Mouse (Mus musculus): ENCODE data around the gene Cntnap2.

The Cntnap2 gene

DNA sequence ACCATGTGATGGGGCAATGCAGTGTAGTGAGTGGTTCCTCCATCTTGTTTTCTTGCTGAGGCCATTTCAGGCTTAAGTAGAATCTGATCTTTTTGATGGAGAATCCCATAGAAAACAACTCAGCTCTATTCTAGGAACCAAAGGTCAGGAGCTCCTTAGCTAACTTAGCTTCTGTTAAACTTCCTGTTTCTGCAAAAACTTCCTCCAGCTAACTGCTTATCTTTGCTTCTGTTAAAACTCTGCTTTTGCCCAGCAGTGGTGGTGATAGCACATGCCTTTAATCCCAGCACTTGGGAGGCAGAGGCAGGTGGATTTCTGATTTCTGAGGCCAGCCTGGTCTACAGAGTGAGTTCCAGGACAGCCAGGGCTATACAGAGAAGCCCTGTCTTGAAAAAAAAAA, 2258.1 kb downstream of the Cntnap2 start:
- no peak for DNase-seq

GRCm38 (mm10) chr6:47318705-47319104, 2259.5 kb downstream of the Cntnap2 start:
- DNase-seq = peak; percentile 28

DNA sequence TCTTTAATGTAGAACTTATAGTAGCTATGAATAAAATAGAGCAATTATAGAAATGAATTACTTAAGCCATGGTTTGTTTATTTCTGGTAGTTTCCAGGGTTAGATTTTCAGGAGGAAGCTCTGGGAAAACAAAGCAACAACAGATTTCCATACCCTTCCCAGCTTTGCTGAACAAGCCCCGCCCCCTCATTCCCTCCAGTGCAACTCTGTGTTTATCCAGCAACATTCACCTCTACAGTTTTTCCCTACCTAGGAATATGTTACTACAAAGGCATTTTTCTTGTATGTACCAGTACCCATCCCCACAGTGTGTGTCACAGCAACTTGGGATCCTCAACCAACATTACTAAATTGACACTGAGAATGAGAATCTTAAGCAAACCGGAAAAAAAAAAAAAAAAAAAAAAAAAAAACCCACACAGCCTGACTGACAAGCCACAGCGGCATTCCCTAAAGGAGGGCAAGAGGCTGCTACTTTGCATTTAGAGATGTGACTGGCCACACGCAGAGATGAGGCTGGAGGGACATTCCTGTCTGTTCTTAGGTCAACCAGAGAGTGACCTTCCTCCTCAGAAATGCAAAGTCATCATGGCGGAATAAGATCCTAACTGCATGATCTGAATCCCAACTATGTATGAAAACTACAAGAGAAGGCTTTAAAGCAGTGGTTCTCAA, 2260.3 kb downstream of the Cntnap2 start:
- DNase-seq = no peak

DNA sequence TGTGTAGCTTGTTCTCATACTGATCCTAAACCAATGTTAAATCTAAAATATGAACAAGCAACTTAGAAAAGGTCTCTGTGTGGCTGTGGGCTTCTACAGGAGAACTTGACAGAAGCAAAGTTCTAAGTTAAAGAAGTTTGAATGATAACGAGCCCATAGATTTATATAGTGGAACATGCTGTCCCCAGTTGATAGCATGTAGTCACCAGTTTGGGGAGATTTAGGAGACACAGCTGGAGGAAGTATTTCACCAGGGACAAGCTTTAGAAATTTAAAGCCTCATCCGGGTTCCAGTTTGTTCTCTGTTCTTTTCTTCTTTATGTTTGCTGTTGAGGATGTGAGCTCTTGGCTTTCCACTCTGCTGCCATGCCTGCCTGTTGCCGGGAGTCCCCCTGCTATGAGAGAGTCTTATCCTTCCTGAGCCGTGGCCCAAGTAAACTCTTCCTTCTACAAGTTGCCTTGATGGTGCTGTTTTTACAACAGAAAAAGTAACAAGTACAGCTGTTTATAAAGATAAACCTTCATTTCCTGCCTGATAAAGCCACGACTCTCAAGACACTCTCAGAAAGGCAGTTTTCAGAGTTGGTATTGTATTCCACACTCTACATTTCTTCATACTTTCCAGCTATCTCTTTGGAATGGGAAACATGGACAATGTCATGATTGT, 2264.1 kb downstream of the Cntnap2 start:
- DNase-seq = no peak

DNA sequence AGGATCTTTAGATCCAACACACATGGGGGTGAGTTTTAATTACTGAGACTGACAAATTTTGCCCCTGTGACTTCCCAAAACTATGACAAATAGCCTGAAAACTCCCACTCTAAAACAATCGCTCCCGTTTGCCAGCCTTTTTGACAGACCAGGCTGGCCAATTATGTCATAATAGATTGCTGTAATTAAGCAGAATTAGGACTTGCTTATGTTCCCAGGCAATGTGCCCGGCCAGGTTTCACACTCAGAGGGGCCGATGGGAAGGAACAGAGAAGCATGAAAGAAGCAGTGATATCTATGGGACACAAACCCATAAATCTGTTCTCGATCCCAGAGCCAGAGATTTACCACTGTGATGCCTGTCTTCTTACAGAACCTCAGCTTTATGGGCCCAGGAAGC, 2264.7 kb downstream of the Cntnap2 start:
- DNase-seq = no peak

DNA sequence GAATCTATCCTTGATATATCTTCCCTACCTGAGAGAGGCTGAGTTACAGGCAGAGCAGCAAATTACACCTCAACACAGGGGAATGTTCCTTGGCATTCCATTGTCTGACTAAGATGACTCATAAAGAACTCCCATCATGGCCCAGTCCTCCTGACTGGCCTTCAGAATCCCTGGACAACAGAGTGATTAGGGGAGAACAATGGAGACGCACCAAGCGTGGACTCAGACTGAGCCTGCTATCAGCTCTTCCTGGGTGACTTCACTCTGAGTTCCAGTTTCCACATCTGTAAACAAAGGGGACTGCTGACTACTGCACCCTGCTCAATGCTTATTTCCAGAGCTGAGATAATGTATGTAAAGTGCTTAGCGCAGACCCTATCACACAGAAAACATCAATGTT, 2269.1 kb downstream of the Cntnap2 start:
- no peak for DNase-seq

GRCm38 (mm10) chr6:47329212-47329611, 2270.1 kb downstream of the Cntnap2 start:
- DNase-seq = peak; percentile 31

DNA sequence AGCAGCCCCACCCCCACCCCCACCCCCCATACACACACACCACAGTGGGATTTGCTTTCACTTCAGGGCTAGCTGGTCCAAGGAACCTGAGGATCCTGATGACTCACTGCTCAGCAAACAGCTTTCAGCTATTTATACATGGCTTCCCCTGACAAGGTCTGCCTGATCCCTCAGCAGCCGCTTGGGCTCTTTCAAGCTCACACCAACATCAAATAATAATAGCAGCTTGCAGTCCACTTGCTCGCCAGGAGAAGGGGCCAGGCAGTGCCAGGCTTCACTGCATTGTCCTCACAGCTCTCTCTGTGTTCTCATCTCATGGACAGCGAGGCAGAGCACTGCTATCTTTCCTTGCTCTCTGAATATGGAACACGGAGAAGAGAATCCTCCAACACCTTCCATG, 2273.9 kb downstream of the Cntnap2 start:
- no peak for DNase-seq

- DNase-seq = no peak
Measured at GRCm38 (mm10) chr6:47334377-47334776, 2275.2 kb downstream of the Cntnap2 start.

DNA sequence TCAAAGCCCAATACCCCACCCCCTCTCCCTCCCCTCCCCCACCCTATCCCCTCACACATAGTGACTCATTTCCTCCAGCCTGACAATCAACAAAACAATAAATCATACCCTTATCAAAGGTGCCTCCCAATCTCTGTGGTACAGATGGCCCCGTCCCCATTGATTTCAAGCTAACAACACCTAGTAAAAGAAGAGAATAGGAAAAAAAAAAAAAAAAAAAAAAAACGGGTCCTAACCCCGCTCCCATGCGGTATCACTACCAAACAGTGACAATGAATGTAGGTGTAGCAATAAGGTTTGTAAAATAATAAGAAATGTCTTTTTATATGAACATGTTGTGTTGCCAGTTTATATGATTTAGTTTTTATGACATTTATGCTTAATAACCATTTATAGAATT, 2278.1 kb downstream of the Cntnap2 start:
- no peak for DNase-seq

GRCm38 (mm10) chr6:47338113-47338512, 2279.0 kb downstream of the Cntnap2 start:
- DNase-seq = no peak

GRCm38 (mm10) chr6:47340813-47341502, 2281.8 kb downstream of the Cntnap2 start:
- DNase-seq = no peak

- DNase-seq = peak; percentile 46
Measured at GRCm38 (mm10) chr6:47341503-47341884, 2282.3 kb downstream of the Cntnap2 start.

DNA sequence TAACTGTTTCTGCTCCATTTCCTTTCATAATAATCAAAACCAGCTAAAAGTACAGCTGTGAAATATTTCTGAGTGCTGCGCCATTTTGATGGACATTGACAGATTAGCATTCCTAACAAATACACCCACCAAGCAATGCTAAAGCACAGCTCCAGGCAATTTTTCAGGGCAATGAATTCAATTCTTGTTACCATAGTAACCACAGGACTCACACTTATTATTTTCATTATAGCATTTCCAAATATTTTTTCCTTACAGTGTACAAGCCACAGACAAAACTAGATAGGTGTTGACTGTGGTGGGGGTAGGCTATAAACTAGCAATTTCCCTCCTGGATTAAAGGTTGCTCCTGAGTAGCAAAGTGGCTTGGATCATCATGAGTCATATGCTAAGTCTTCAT, 2284.1 kb downstream of the Cntnap2 start:
- DNase-seq = no peak

- DNase-seq = no peak
Measured at GRCm38 (mm10) chr6:47344696-47345095, 2285.5 kb downstream of the Cntnap2 start.

GRCm38 (mm10) chr6:47350100-47350690, 2291.0 kb downstream of the Cntnap2 start:
- no peak for DNase-seq
